Mouse (Mus musculus) lung, postnatal 25 days (tissue): ENCODE results near the gene Gjc3.
"Not testable (repeated sequence)": the region's sequence is repeated elsewhere in the genome, so short reads cannot be mapped to it uniquely, and the experiment has no call there.

ENCODE experiments used
- DNase-seq: peaks from one replicate; pipeline ENCODE4 v3.0.0; 2022; ENCODE audit warnings: low spot score

The Gjc3 gene

DNA sequence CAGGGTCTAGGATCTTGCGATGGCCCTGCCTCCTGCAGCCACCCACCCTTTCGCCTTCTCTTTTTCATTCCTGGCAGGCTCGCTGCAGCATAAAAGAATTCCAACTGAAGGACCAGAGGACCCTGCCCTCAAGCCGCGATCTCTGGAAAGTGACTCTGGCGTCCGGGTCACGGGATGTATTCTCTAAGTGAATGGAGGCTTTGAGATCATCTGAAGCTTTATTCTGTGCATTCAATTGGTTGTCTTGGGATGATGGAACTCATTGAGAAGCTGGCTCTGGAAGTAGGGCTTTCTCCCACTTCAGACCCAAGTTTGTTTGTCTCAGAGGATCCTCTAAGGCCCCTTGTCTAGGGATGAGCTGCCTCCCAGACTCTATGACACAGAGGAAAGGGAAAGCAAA is at the start of gene Gjc3:
Gjc3 (minus strand) TSS at position 154 of the 400 bp plus-strand sequence.
- no peak for DNase-seq

DNA sequence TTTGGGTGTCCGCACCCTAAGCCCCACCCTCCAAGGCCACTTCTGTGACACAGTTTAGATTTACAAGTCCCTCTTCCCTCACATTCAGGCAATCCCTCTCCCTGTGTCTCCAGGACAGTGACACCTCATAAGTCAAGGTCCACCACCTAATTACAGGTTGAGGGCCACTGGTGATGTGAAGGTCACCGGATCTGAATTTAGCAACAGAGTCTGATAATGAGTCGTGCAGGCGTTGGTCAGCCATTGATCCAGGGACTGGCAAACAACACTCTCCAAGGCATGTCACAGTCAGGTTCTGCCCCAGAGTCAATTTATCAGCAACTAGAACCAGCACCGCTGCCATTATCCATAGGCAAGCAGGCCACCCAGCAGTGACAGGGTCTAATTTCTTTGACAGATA is 49.5 kb upstream of the Gjc3 start:
- no peak for DNase-seq

DNA sequence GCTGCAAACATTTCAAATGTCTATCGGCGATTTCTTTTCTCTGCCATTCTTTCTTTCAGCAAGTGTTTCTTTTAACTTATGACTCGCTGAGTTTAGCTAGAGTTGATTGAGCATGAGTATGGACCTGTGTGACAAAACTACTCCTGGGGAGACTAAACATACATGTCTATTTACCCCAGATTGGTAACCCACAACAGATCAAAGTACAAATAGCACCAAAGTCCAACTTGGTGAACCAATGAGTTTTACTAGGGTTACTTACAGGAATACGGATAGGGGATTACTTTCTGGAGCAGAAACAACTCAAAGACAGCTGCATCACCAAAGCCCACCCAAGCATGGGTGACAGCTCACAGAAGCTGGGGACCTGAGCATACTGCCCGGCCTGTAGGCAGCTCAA is 46.5 kb upstream of the Gjc3 start:
- no peak for DNase-seq

DNA sequence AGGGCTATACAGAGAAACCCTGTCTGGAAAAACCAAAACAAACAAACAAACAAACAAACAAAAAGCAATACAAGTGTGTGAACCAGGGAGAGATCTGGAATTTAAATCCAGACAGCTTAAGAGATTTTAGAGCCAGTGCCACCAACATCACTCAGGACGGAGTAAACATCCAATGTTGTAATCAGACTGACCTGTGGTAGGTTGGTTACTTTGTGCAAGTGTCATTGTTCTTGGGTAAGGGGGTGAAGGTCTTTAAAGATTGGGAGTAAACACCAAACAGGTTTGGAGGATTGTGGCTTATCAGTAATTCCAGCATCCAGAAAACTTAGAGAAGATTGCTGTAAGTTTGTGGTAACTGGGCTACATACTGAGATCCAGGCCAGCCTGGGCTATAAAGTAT is 23.5 kb upstream of the Gjc3 start:
- no peak for DNase-seq

DNA sequence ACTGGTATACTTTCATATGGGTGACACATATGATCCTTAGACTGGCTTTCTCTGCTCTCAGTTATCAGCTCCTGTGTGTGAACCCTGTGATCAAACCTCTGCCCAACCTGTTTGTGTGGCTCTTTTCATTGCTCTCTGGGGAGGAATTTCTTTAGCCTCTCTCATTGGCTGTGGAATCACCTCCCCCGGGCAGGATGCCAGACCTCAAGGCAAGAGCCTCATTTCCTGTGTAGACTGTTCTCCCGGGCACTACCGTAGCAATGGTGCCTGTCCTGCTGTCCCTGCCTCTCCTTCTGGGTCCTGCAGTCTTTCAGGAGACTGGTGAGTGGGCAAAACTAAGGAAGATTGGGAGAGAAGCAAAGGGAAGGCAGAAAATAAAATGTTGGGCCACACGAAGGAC is 18.4 kb upstream of the Gjc3 start, which contains the start of gene Azgp1:
Azgp1 (plus strand) TSS at position 221 of the 400 bp plus-strand sequence.
- no peak for DNase-seq

DNA sequence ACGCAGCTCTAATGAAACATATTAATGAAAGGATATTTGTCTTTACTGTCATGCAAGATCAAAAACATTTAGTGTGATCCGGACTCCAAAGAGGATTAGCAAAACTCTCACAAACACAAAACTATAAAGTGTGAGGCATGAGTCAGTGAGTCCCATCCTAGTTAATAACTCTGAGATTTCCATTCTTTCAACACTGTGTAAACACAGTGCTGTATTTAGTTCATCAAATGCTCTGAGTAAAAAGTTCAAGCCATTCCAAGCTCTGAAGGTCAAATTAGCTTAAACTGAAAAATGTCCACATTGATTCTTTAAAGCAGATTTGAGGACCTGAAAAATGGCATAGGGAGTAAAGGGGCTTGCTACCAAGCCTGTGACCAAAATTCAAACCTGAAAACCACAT is 16.2 kb upstream of the Gjc3 start:
- no peak for DNase-seq

DNA sequence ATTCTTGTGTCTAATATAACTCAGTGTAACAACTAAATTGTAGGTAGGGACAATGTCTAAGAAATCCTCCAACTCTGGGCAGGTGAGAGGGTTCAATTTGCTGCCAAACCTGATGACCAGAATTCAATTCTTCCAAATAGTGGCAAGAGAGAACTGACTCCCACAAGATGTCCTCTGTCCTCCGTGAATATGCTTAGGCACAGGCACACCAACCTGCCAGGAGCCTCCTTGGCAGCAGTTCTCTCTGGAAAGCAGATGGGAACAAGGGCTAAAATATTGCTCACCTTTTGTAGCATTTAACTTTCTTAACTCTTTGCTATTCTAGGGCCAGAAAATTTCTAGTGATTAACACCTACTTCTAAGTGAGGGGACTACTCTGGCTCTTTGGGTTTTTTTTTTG is 14.4 kb upstream of the Gjc3 start:
- no peak for DNase-seq

DNA sequence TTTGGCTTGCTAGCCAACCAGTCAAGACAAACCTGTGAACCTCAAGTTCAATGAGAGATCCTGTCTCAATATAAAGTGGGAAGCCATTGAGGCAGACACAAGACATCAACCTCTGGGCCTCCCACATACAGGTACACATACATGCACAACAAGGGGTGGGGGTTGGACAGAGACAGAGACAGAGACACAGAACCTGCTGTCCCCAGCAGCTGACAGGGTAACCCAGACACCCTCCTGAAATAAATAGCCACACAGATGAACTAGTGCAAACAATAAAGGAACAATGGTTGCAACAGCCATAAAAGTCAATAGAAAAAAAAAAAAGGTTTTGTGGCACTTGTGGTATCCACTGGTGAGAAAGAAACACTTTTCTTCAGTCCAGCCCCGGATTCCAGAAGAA is 12.5 kb upstream of the Gjc3 start:
- DNase-seq, result no peak

DNA sequence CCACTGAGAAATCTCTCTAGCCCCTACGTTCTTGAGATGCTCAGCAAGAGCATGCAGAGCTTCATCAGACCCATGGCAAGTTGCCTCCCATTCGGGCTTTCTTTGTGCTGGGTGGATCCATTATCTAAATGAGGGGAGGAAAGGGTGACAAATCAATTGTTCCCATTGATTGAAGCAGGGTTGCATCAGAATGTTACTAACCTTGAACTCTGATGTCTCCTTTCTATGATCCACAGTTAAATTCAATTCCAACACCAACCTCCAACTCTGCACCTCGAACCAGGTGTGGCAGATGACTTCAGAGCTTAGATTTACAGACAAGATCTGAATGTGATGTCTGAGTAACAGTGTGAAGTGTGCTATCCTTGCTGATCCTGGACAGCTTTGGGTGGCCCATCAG is 11.8 kb upstream of the Gjc3 start:
- no peak for DNase-seq

DNA sequence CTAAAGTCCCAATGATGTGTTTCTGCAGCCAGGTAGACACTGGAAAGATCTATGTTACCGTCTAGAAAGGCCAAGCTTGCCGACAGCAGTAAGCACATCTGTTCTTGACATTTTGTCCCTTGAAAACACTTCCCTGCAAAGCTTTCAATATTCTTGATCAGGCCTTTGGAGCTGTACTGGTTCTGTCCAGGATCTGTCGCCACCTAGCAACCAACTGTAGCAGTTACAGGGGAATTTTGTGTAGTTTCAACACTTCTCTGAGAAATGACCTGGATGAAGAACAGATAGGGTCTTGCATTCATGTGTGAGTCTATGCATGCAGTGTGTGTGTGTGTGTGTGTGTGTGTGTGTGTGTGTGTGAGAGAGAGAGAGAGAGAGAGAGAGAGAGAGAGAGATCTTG is 10.8 kb upstream of the Gjc3 start:
- DNase-seq, result no peak

DNA sequence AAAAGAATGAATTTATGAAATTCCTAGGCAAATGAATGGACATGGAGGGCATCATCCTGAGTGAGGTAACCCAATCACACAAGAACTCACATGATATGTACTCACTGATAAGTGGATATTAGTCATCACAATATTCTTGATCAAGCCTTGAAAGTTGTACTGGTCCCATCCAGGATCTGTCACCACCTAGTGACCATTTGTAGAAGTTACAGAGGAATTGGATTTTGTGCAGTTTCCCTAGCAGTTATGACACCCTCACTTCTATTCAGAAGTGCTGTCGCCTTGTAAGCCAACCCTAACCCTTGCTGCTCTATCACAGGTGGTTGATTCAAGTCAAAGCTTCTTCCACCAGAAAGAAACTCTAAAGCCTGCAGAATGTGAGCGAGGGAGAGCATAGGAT is 10.3 kb upstream of the Gjc3 start:
- DNase-seq, result no peak

DNA sequence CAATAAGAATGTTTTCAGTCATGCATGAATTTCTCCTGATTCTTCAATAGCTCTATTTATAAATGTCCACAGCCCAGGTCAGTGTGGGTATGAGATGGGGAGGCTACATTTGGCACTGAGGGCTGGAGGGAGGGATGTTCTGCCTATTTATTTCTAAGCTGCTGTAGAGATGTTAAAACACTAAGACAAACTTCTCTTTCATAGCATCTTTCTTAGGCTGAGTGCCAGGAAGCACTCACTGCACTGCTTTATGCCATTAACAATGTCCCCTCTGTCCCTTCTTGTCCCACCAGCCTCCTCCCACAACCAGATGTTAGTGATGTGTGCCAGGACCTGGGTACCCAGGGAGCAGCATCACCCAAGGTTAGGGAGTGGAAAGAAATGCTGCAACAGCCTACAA is 3.6 kb upstream of the Gjc3 start:
- no peak for DNase-seq

DNA sequence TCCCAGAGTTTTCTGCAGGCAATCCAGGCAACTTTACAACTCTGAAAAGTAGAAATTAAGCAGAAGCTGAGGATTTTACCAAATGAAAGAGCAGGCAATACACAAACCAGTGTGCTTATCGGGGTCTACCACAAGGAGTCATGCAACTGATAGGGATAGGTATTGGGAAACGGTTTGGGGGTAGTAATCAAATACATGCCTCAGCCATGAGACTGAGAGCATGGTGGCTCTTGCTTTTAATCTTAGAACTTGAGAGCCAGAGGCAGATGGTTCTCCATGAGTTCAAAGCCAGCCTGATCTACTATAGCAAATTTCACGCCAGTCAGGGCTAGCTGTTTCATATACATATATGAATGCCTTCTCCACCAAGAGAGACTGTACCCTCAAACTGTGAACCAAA is 6.5 kb downstream of the Gjc3 start:
- DNase-seq, result no peak

DNA sequence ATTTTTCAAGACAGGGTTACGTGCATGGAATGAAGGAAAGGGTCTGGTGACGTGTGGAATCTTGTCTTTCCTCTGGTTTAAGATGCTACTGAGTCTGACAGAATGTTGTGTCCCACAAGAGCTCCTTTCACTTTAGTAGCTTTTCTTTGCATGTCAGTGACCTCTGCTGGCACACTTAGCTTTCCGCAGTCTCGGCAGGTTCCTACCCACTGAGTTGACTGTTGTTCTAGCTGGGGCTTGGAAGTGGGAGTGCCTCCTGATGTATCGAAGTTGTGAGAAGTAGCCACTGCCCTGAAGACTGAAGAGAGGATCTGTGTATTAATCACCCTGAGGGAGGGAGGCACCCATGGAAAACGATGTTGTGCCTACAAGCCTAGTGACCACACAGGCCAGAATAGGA is 11.7 kb downstream of the Gjc3 start:
- peak; percentile 47 for DNase-seq

DNA sequence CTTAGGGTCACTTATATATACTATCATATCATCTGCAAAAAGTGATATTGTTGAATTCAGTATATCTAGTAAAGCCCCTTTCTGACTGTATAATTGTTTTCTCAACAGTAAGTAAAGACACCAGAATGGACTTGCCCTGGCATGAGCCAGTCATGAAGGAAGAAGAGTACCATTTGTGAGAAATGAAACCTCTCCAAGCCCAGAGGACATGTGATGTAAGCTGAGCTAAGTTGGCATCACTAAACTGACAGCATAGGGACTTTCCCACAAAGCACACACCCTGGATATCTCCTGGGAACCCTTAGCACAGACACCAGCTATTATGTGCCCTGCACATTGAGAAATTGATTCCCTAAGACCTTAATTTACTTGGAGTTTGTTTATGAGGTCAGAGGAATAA is 15.6 kb downstream of the Gjc3 start:
- DNase-seq, result no peak

DNA sequence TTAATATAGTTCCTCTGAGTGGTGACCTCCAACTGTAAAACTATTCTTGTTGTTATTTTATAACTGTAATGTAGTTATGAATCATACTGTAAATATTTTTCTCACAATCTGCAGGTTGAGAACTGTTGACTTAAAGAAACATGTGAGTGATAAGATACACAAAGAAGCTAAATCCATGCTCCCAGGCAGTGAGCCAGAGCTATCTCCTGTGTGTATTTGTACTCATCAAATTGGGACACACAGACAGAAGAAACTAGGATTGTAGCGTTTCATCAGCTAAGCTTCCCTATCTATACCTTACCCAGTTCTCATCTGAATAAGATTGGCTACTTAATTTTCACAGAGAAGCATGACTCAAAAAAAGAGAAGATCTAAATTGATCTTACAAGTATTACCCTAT is 19.8 kb downstream of the Gjc3 start:
- no peak for DNase-seq

DNA sequence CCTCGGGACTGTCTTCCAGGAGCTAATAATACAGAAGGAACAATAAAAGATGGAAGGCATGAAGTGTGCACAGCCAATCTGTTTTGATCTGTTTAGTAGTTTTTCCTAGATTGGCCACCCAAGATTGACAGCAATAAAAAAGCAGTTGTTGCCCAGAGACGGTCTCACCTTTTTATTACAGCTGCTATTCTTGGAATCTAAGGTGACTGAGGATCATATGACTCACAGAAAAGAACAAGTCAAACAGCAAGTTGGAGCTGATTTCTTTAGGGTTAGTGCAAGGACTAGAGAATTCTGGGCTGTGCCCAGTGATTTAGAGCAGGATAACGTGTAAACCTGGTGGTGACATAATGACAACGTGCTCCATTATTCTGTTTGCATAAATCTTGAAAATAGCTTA is 21.9 kb downstream of the Gjc3 start:
- no peak for DNase-seq

DNA sequence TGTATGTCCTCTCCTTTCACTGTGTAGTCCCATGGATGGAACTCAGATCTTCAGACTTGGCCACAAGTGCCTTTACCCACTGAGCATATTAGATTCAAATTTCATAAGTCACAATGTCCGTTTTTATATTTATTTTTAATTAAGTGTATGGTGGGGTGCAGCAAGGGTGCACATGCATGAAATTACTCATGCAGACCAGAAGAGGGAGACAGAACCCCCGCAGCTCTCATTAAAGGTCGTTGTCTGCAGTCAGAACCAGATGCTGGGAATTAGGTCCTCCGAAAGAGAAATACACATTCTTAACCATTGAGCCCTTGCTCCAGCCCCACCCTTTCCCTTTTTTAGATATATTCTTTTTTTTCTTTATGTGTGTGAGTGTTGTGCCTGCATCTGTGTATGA is 25.7 kb downstream of the Gjc3 start:
- no peak for DNase-seq

DNA sequence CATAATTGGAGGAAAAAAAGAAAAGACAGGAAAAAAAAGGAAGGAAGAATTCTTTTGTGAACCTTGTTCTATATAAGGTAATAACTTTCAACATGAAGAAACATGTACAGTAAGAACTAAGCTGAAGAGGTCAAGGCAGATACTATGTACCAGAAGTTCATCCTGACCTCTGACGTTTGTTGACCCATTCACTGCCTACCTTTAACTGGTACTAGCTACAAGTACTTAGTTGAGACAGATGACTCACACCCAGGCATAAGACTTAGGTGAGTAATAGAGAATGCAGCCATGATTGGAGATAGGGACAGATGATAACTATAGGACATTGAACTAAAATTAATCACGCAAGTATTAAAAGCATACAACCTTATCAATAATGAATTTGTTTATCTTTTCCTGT is 26.4 kb downstream of the Gjc3 start:
- no peak for DNase-seq

DNA sequence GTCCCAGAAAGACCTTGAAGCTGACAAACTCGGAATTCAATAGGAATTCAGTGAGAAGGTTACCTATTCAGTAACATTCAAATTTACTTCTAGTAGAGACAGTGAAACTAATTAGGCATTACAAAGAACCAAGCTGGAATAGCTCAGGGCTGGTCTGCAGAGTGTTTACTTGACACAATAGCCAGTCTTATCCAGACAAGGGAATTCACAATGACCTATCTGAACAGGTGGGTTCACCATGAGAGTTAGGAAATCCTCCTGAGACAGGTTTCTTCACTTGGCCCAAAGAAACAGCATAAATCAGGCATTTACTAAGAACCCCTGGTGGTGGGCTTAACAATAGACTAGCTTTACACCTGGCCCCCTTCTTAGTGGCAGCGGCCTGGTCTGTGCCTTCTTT is 29.0 kb downstream of the Gjc3 start:
- not testable (repeated sequence) for DNase-seq

DNA sequence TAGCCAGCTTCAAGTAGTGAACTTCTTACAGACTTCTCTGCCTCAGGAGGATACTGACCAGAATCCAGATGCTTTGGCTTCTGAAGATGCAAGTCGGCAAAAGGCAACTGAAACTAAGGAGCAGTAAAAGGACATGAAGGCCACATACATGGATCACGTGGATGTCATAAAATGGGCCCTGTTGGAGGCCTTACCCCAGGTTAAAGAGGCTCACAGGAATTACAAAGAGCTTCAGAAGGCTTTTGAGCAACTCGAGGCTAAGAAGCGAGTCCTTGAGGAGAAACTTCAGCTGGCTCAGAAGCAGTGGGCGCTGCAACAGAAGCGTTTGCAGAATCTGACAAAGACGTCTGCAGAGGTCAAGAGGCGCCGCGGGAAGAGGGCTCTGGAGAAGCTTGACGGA is 34.5 kb downstream of the Gjc3 start:
- DNase-seq, result no peak

DNA sequence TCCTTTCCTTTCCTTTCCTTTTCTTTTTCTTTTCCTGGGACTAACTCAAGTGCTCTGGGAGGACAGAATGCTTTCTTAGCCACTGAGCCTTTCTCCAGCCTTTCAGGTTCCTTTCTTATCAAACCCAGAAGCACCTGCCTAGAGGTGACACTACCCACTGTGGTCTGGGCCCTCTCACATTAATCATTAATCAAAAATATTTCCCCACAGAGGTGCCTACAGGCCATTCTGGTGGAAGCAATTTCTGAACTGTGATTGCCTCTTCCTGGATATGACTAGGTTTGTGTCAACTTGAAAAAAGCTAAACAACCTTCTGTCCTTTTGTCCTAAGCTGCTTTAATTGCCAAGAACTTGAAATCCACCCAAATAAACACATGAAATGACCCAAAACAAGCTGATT is 40.7 kb downstream of the Gjc3 start:
- DNase-seq, result no peak

DNA sequence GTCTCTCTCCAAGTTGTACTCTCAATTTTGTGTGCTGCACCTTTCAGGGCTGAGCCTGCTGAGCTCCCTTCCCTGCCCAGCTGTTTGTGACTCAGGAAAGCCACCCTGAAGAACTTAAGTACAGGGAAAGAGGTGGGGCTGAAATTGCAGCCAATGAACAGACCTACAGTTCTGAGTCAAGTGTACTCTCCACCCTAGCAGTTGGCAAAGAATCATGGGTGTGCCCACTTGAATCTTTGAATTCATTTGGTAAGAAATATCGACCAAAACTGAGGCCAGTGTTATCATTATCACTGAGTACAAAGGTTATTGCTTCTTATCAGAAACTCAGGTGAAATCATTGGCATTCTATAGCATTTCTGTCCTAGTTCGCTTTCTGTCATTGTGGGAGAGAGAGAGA is 41.4 kb downstream of the Gjc3 start, which contains the start of gene Cyp3a13:
Cyp3a13 (minus strand) TSS at position 88 of the 400 bp plus-strand sequence.
- DNase-seq, result peak; percentile 80

DNA sequence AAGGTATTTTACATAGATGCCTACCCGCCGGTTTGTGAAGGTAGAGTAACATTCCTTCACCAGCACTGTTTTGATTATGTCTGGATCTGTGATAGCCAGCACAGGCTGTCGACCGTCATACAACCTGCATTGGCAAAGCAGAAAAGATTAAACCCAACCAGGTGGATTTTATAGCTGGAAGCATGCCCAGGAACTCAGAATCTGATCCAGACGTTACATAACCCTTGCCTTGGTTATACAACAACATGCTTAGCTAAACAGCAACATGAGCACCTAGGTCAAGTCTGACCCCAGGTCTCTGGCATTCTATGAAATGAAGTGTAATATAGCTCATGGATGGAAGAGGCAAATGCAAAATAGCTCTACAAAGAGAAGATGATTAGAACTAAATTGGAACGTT is 47.3 kb downstream of the Gjc3 start:
- peak; percentile 42 for DNase-seq

DNA sequence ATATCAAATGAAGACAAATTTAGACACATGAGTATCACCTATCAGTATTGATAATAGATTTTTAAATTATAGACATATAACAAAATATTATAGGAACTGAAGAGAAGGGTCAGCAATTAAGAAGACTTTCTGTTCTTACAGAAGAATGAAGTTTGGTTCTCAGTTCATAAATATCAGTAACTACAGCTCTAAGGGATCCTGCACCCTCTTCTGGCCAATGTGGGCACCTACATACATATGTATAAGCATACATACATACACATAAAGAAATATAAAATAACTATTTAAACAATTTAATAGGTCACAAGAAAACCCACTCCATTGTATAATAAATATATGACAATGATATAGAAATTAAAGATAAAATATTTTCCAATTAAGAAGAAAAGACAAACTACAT is 48.4 kb downstream of the Gjc3 start:
- no peak for DNase-seq
